Mouse (Mus musculus) embryonic fibroblast, embryonic 13.5 days (primary cell): ENCODE results near the gene Gpatch8.

Source experiments
- CTCF ChIP-seq: IDR thresholded peaks from 2 replicates; pipeline ENCODE4 v1.5.1; 2011; ENCODE audit warnings: mild to moderate bottlenecking, control low read depth, low read length, moderate library complexity, borderline replicate concordance; ENCODE audit not compliant: insufficient read depth
- POLR2A ChIP-seq: IDR thresholded peaks from 2 replicates; pipeline ENCODE4 v1.6.1; 2011; ENCODE audit warnings: low read depth, mild to moderate bottlenecking, control low read depth, low read length, moderate library complexity

DNA sequence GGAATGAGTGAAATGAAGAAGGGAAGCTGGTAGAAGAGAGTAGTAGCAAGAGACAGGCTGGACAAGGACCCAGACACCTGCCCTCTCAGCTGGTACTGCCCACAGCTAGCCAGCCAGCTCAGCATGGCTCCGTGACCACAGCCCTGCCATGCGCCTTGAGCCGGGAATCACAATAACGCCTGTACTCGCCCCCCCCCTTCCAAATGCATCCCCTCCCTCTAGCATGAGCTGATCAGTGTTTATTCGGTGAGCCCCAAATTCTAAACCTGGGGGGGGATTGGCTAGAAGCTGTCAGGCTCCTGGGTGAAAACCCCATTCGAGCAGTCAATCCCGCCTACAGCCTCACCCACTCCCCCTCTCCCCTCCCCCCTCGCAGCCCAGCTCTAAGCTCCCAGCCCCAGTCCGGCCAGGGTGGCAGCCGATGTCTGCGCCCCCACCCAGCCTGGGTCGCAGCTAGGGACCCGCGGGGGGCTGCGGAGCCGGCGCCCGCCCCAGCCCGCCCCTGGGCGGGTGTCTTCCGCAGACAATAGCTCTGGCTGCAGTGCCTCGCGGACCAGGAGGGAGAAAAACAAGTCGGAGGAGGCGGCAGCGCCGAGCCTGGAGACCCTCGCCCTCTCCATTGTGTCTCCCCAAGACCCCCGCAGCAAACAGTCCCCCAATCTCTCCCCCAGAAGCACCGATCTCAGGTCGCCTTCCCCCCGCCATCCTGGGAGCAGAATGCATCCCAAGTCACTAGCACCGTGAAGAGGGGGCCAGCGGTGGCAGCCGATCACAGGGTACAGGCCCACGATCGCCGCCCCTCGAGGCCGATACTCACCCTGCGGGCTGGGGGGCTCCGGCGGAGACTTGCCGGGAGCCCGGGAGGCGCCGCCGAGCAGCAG lies 109.4 kb downstream of the Gpatch8 start:
- TF ChIP-seq CTCF (no peak), POLR2A (no peak; the same call in 1 of the 2 replicates)
